Mouse (Mus musculus): ENCODE results near the gene Sirt7. TPM values are rescaled to one million over a fixed set of nuclear protein-coding genes. Genes with fewer than 3 reads are reported as not detected.
"Not testable (repeated sequence)": the region's sequence is repeated elsewhere in the genome, so short reads cannot be mapped to it uniquely, and the experiment has no call there.

Sirt7 gene
- polyA plus RNA-seq, 1 experiment: 107 TPM

- peak; percentile 82 for DNase-seq (ENCODE audit: low spot score)
Observed at GRCm38 (mm10) chr11:120617519-120618112, 7.4 kb downstream of the Sirt7 start, which contains the start of gene Pcyt2. Pcyt2 (minus strand) TSS chr11:120617936.

DNA sequence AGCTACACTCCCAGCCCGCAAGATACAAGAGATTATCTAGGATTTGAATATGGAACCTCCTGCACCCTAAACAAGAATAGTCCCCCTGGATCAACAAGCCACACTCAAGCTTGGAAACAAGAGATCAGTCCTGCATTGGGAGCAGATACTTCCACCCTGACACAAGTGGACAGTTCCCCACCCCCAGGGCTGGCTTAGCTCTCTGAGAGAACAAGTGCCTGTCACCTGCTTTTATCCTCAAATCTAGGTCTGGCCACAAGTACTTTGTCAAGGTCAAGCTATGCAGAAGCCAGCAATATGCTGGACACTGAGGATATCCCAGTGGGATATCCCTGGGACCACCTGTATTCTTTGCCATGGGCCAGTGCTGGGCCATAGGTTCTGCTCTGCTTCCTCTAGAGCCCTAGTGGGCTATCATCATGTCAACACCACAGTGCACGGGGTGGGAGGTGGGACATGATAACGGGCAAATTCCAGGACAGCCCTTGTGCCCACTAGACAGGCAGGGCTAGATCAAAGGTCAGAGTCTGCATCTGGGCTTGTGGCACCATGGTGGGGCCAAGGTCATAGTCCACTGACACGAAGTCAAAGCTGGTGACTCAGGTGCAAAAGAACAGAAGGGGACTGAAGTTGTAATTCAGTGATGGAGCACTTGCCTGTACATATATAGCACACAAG, 8.3 kb downstream of the Sirt7 start:
- DNase-seq (ENCODE audit: low spot score): peak; percentile 17

DNA sequence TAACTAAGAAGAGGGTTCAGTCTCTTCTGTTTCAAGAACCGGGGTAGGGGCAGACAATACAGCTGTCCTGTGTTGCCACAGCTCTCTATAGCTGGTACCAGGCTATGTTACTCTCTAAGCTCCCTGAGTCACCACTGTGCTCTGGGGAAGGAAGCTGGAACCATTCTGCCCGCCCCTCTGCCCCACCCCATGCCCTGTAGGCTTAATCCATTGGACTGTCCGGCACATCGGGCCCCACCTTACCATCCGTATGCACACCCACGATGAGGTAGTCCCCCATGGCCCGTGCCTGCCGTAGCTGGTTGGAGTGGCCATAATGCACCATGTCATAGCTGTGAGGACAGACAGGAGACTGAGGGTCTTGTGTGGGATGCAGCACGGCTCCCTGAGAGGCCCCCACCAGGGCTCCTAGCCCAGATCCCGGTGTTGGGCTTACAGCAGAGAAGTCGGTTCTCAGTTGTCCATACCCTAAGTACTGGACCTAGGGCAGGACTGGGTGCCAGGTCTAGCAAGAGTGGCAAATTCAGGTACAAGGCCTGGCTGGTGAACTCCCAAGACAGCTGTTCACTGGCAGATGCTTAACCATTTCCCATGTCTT, 9.3 kb downstream of the Sirt7 start:
- DNase-seq (ENCODE audit: low spot score): peak; percentile 19

DNA sequence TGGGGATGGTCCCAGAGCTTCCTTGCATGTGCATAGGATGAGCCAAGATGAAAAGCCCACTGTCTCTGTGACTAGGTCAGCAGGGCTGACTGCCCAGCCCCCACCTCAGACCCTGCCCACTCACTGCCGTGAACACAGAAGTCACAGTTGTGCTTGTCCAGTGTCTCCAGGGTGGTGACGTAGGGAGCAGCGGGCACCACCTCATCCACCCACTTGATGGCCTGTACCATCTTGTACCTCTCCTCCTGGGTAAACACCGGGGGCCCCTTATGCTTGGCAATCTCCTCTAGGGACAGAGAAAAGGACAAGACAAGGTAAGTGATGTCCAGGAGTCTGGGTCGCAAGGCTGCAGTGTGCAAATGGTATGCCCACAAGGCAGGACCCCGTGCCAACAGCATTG, 9.9 kb downstream of the Sirt7 start:
- DNase-seq (ENCODE audit: low spot score): peak; percentile 20

DNA sequence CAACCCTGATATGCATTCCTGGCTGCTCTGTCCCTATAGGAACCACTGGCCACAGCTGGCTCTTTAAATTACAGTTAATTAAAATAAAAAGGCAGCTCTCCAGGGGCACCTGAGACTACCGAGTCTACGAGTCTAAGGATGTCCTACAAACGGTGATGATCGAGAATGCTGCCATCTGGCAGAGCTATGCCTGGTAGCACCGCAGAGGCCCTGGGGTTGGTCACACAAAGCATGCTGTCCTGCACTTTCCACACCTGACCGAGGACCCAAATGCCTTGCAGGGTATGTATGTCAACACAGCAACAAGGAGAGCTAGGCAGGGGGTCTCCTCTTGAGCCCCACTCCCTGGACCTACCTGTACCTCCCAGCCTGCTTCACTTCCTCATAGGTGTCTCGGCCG, 11.1 kb downstream of the Sirt7 start:
- no peak for DNase-seq (ENCODE audit: low spot score)

DNA sequence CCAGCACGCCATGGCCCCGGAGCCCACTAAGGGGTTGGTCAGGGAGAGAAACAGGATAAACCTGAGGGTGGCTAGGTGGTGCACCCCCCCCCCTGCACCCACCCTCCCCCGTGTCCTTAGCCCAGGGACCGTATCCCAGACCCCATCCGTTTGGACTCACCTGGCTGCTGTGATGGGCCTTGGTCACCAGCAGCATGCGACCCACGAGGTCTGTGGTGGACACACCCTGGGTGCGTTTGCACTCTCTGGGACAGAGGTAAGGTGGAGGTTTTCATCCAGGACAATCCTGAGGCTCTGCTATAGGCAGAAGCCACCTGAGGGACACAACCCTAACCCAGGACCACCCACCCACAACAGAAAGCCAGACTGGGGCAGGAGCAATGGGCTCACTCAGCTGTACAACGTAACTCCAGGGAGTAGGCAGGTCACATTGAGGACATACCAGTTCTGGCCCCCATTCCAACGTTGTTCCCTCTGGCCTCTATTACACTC, 11.5 kb downstream of the Sirt7 start:
- DNase-seq (ENCODE audit: low spot score): peak; percentile 18

GRCm38 (mm10) chr11:120612763-120613162, 12.3 kb downstream of the Sirt7 start:
- DNase-seq (ENCODE audit: low spot score): peak; percentile 45

DNA sequence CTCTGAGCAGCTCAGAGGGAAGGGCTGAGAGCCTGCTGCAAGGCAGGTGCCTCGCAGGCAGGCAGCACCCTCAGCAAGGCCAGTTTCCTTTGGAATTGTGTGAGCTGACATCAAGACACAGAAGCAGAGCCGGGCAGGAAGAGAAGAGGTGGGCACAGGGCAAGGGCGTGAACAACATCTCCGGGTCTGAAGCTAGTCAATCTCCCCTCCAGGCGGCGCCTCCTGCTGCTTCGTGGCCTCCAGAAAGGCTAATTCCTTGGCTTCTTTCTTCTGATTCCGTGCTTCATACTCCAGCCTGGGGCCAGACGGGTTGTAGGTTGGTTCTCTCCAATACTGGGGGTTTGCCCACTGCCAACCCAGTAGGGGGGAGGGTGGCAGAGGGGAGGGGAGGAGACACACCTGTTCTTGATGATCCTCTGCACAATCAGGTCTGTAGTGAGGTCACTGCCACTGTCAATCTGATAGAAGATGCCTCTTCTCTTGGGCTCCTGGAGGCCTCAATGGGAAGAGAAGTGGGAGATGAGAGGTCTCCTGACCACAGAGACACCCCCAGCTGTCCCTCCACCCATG, 14.5 kb downstream of the Sirt7 start:
- peak; percentile 17 for DNase-seq (ENCODE audit: low spot score)

DNA sequence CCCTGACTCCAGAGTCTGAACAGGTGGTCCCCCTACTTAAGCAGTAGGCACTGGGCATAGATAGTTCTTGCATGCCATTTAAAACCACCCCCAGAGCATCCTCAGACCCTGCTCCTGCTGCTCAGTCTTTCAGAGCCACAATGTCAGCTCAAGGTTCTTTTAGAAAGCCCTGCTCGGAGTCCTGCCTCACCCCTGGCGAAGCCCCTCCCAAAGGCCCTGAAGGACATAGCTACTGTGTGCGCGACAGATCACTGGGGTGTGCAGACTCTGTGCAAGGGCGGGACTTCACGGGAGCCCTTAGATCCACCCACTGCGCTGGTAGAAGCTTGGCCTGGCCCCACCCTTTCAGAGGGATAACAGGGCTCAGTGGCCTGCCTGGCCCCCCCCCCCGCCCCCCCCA, 15.8 kb downstream of the Sirt7 start:
- DNase-seq (ENCODE audit: low spot score): no peak

- DNase-seq (ENCODE audit: low spot score): peak; percentile 19
Observed at GRCm38 (mm10) chr11:120608241-120609034, 16.6 kb downstream of the Sirt7 start, which contains the start of gene Npb. Npb (plus strand) TSS chr11:120608477.

- DNase-seq (ENCODE audit: low spot score): no peak
Observed at GRCm38 (mm10) chr11:120606764-120607163, 18.3 kb downstream of the Sirt7 start.

GRCm38 (mm10) chr11:120605667-120606066, 19.4 kb downstream of the Sirt7 start:
- DNase-seq (ENCODE audit: low spot score): no peak

DNA sequence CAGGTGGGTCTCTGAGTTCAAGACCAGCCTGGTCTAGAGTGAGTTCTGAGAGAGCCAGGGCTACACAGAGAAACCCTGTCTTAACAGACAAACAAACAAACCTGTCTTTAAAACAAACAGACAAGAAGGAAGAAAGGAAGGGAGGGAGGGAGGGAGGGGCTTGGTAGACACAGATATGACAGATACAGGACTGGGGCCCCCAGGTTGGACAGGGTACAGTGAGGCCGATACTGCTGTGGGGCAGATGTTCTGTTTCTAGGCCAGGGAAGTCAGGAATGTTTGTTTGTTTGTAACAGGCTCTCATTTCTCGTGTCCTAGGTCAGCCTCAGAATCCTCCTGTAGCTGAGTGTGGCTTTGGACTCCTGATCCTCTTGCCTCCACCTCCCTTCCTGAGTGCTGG, 21.5 kb downstream of the Sirt7 start:
- no peak for DNase-seq (ENCODE audit: low spot score)

DNA sequence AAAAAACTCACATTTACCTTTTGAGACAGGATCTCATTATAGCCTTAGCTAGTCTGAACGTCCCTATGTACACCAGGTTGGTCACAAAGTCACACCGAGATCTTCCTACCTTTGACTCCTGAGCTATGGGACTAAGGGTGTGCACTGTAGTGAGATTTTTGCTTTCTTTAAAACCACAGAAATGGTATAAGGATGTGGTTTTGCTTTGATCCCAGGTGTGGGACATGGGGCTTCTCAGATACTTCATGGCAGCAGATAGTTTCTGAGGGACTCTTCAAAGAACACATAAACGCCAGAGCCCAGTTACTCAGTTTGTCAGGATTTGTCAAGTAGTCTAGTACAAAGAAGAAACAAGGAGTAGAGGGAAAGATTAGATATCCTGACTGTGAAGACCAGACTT, 24.3 kb downstream of the Sirt7 start:
- DNase-seq (ENCODE audit: low spot score): no peak

GRCm38 (mm10) chr11:120598990-120599549, 26.0 kb downstream of the Sirt7 start:
- no peak for DNase-seq (ENCODE audit: low spot score)

- peak; percentile 89 for DNase-seq (ENCODE audit: low spot score)
Observed at GRCm38 (mm10) chr11:120598283-120598989, 26.6 kb downstream of the Sirt7 start, which contains the start of the genes Alyref and Anapc11. Alyref (minus strand) TSS chr11:120598365. Anapc11 (plus strand) TSS chr11:120598421.

DNA sequence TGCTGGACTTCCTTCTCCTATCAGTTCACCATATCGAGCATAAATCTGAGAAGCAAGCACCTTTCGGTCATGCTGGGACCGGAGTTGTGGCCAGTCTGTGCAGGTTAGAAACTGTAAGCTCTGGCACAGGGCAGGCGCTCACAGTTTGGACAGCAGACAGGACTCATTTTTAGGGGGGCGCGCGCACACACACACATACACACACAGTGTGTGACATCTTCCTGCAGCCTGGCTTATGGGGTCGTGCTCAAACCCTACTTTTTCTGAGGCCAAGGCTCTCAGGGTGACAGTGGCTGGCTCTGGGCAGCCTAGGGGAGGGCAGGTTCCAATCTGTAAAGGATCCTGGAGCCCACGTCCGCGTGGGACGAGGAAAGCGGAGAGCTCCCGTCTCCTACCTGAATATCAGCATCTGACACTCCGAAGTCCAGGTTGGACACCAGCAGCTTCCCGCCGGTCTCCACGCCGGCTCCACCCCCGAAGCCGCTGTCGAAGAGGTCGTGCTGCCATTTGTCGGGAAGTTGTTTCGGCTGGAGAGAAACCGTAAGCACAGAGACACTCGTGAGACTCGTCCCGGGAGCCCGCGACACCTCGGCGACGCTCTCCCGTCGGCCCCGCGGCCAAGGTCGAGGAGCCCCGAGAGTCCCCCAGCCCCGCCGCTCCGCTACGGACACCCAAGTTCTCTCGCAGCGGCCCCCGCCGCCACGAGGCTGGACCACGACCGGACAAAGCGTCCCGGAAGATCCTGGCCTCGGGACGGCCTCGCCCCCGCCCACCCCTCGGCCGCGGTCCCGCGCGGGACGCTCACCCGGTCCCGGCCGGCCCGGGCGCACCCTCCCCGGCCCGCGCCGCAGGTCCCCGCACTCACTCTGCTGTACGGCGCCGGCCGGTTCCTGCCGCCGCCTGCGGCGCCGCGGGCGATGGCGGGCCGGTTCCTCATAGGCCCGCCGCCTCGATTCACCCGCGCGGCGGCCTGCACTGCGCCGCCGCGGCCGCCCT, 27.5 kb downstream of the Sirt7 start:
- DNase-seq (ENCODE audit: low spot score): no peak

DNA sequence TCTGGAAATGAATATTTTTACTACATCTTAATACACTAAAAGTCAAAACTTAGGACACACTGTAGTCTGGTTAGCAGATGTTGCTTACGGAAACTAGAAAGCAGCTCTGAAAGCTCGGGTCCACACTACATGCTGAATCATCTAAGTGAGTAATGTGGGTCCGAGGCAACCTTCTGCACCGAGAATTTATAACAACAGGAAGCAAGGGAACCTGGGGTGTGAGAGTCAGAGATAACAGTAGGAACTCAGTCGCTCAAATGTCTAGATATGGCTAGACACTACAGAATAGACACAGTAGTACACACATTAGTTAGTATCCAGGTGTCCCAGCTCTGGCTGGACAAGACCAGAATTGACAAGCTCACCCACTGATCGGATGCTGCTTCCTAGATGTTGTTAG, 36.5 kb downstream of the Sirt7 start:
- no peak for DNase-seq (ENCODE audit: low spot score)

- DNase-seq (ENCODE audit: low spot score): no peak
Observed at GRCm38 (mm10) chr11:120583937-120584336, 41.1 kb downstream of the Sirt7 start.

DNA sequence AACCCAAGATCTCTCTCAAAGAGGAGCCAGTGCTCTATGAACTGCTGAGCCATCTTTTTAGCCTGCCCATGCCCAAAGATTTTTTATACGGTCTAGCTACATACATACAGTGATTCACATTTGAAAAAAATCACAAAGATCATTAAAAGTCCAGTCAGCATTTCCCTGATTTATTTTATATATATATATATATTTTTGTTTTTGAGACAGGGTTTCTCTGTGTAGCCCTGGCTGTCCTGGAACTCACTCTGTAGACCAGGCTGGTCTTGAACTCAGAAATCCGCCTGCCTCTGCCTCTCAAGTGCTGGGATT, 42.1 kb downstream of the Sirt7 start:
- not testable (repeated sequence) for DNase-seq (ENCODE audit: low spot score)
